Mouse (Mus musculus) forebrain, embryonic 11.5 days (tissue): Measurements from ENCODE around the gene Qdpr. TPM values are rescaled to one million over a fixed set of nuclear protein-coding genes. Genes with fewer than 3 reads are reported as not detected.

Experiments
- ATAC-seq: fragments of 200-750 bp; cut with Nextera tagmentation; replicated peaks from 2 replicates; pipeline ENCODE4 v1.8.0; 2017; ENCODE audit warnings: moderate TSS enrichment; ENCODE audit not compliant: low FRiP score
- DNase-seq: peaks from one replicate; pipeline ENCODE4 v3.0.0-alpha.2; 2017; ENCODE audit warnings: low spot score
- H3K27ac ChIP-seq: fragments of 300-500 bp; sonication (generic); 2 replicates; pipeline ENCODE4 v1.5.1; 2014; ENCODE audit warnings: low read depth, low read length
- H3K27me3 ChIP-seq: fragments of 300-500 bp; sonication (generic); 2 replicates; pipeline ENCODE4 v1.6.1; 2014; ENCODE audit warnings: mild to moderate bottlenecking, low read length, mixed read lengths; ENCODE audit not compliant: control insufficient read depth, insufficient read depth
- H3K36me3 ChIP-seq: fragments of 300-500 bp; sonication (generic); 2 replicates; pipeline ENCODE4 v1.6.1; 2014; ENCODE audit warnings: mild to moderate bottlenecking, low read length, moderate library complexity, mixed read lengths; ENCODE audit not compliant: control insufficient read depth, insufficient read depth
- H3K4me1 ChIP-seq: fragments of 300-500 bp; sonication (generic); replicated peaks from 2 replicates; pipeline ENCODE4 v1.6.1; 2014; ENCODE audit warnings: low read length, mixed read lengths; ENCODE audit not compliant: control insufficient read depth, insufficient read depth
- H3K4me2 ChIP-seq: fragments of 300-500 bp; sonication (generic); 2 replicates; pipeline ENCODE4 v1.6.1; 2014; ENCODE audit warnings: low read depth, mild to moderate bottlenecking, low read length, moderate library complexity, mixed read lengths; ENCODE audit not compliant: severe bottlenecking
- H3K4me3 ChIP-seq: fragments of 300-500 bp; sonication (generic); 2 replicates; pipeline ENCODE4 v1.5.1; 2014; ENCODE audit warnings: low read depth, low read length
- H3K9ac ChIP-seq: fragments of 300-500 bp; sonication (generic); 2 replicates; pipeline ENCODE4 v1.6.1; 2014; ENCODE audit warnings: low read length
- H3K9me3 ChIP-seq: fragments of 300-500 bp; sonication (generic); 2 replicates; pipeline ENCODE4 v1.6.1; 2016; ENCODE audit warnings: low read length, mixed read lengths; ENCODE audit not compliant: control insufficient read depth
- WGBS: fragments of 180-500 bp; shearing (Covaris S2); extraction: QIAGEN DNeasy Blood & Tissue Kit; methylation state at CpG from one replicate; pipeline ENCODE4 v1.1.7; 2014; 5-methylcytosine and 5-hydroxymethylcytosine counted together
- polyA plus RNA-seq: library from polyadenylated mRNA; unstranded; fragments of >200 nt; fragmentation: Nextera tagmentation; extraction: Ambion mirVana; gene quantifications from 2 replicates; pipeline ENCODE4 v1.2.1, GENCODE M21; 2014

The Qdpr gene
- polyA plus RNA-seq, 1 experiment from 2014 or later, result 97.3 TPM

GRCm38 (mm10) chr5:45444130-45444832 is 5.8 kb downstream of the Qdpr start:
- no peak overlapping the region for H3K4me3 ChIP-seq

GRCm38 (mm10) chr5:45441745-45442144 is 8.3 kb downstream of the Qdpr start:
- 90% methylated on average over 3 of the region's 3 CpGs for WGBS
- Histone ChIP-seq H3K27ac (no peak overlapping the region), H3K4me2 (no peak overlapping the region), H3K9ac (no peak overlapping the region), H3K36me3 (no peaks in the 10 kb centered on the region; the same call in 1 of the 2 replicates), H3K27me3 (no peaks in the 10 kb centered on the region), H3K9me3 (no peaks in the 10 kb centered on the region), H3K4me3 (no peak overlapping the region), H3K4me1 (no peaks in the 10 kb centered on the region)
- ATAC-seq, result no peak
- DNase-seq, result no peak

More at GRCm38 (mm10) chr5:45444130-45444832, 5.8 kb downstream of the Qdpr start:
- Histone ChIP-seq H3K36me3 (no peaks in the 10 kb centered on the region; the same call in 1 of the 2 replicates), H3K4me1 (no peaks in the 10 kb centered on the region), H3K27ac (no peak overlapping the region), H3K27me3 (no peaks in the 10 kb centered on the region), H3K4me2 (no peak overlapping the region), H3K9me3 (no peaks in the 10 kb centered on the region), H3K9ac (no peak overlapping the region)
- DNase-seq (no peak), ATAC-seq (no peak)
- 94% methylated on average over 8 of the region's 8 CpGs for WGBS

DNA sequence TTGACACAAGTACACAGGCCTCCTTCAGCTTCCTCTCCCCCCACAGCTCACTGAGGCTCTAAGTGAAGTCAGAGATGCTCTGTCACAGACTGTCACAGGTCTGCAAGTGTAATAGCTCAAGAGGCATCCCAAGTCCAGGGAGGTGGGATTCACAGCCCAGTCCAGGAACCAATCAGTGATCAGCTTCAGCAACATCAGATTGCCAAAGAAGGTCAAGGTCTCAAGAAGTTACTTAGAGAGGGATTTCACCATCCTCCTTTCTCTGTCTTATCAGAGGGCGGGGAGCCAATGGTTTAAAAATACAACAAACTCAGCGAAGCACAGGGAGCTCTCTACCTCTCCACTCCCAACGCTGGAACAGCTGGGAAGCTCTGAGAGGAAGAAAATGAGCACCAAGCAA is 8.9 kb downstream of the Qdpr start:
- 90% methylated on average over 3 of the region's 3 CpGs for WGBS
- no peaks in the 10 kb centered on the region for H3K9me3 ChIP-seq
- no peak for ATAC-seq

GRCm38 (mm10) chr5:45438301-45438700 is 11.7 kb downstream of the Qdpr start:
- DNase-seq (no peak), ATAC-seq (no peak)
- Histone ChIP-seq H3K9me3 (no peaks in the 10 kb centered on the region), H3K4me3 (no peak overlapping the region), H3K36me3 (no peaks in the 10 kb centered on the region; the same call in 1 of the 2 replicates), H3K9ac (no peak overlapping the region), H3K4me1 (no peaks in the 10 kb centered on the region), H3K27me3 (no peaks in the 10 kb centered on the region), H3K4me2 (no peak overlapping the region), H3K27ac (no peak overlapping the region)
- 92% methylated on average over 8 of the region's 8 CpGs for whole genome bisulfite sequencing

More for the DNA sequence above, 8.9 kb downstream of the Qdpr start:
- DNase-seq, result no peak
- H3K27ac ChIP-seq, result no peak overlapping the region
- no peak overlapping the region for H3K4me3 ChIP-seq
- H3K4me2 ChIP-seq, result no peak overlapping the region
- no peaks in the 10 kb centered on the region; the same call in 1 of the 2 replicates for H3K36me3 ChIP-seq
- H3K4me1 ChIP-seq, result no peaks in the 10 kb centered on the region
- no peaks in the 10 kb centered on the region for H3K27me3 ChIP-seq
- H3K9ac ChIP-seq, result no peak overlapping the region

DNA sequence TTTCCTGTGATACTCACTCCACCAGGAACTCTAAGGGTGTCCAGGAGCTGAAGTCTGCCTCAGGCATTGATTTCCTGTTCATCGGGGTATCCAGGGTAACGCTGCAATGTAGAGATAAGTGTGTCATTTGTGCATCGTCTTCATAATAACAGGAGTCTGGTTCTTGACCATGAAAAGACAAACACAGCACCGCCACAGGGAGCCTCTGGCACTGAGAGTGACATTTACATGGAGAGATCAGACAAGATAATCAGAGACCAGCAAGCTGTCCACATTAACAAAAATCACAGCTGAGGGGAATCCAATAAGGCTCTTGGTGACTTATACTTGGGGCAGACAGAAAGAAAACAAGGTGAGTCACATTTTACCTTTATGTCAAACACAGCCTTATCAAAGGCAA is 12.2 kb downstream of the Qdpr start:
- ATAC-seq, result no peak
- Histone ChIP-seq H3K27me3 (no peaks in the 10 kb centered on the region), H3K27ac (no peak overlapping the region), H3K4me2 (no peak overlapping the region), H3K9ac (no peak overlapping the region), H3K36me3 (no peaks in the 10 kb centered on the region; the same call in 1 of the 2 replicates), H3K4me1 (no peaks in the 10 kb centered on the region), H3K4me3 (no peak overlapping the region), H3K9me3 (no peaks in the 10 kb centered on the region)
- WGBS, result 83% methylated on average over 4 of the region's 4 CpGs
- DNase-seq, result no peak

DNA sequence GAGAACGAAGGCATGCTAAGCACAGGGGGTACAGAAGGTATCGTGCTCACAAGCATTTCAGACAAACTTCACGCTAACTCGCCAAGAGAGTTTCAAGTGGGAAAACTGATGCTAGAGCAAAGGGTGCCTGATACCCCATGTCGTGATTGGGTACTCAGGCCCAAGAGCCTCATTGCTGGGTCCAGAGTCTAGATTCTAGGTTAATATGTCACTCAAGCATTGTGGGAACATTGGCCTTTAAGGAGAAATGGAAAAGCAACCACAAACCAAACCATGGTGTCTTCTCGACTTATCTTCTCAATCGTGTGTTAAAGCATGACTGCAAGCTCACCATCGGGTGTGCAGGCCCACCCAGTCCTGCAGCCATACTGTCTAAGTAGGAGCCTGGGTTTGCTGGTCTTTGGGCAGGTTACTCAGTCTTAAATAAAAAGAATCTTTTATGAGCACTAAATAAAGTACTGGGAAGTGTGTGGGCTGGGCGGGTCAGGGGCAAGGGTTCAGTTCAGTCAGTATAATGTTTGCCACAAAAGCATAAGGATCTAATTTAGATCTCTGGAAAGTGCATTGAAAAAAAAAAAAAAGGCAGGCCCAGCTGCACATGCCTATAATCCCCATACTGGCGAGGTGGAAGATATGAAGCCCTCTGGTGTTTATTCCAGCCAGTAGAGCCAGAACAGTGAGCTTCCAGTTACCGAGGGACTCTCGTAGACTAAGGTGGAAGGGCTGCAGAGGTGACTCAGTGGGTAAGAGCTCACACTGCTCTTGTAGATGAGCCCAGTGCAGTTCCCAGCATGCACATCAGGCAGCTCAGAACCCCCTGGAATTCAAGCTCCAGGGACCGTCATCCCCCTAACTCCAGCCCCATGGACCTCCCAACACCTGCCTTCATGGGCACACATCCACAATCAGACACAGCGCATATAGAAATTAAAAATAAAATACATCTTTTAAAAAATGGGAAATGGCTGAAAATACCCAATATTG is 13.8 kb downstream of the Qdpr start:
- H3K4me2 ChIP-seq, result no peak overlapping the region
- no peak overlapping the region for H3K9ac ChIP-seq
- no peaks in the 10 kb centered on the region for H3K27me3 ChIP-seq
- DNase-seq (no peak), ATAC-seq (no peak)
- WGBS, result 85% methylated on average over 14 of the region's 14 CpGs
- no peaks in the 10 kb centered on the region; the same call in 1 of the 2 replicates for H3K36me3 ChIP-seq
- no peaks in the 10 kb centered on the region for H3K4me1 ChIP-seq
- H3K27ac ChIP-seq, result no peak overlapping the region
- H3K4me3 ChIP-seq, result no peak overlapping the region
- no peaks in the 10 kb centered on the region for H3K9me3 ChIP-seq

- 92% methylated on average over 7 of the region's 7 CpGs for WGBS
Observed at GRCm38 (mm10) chr5:45427891-45428290, 22.1 kb downstream of the Qdpr start.

GRCm38 (mm10) chr5:45426416-45427034 is 23.5 kb downstream of the Qdpr start:
- 87% methylated on average over 1 of the region's 1 CpGs for WGBS
- H3K9me3 ChIP-seq, result no peaks in the 10 kb centered on the region
- DNase-seq (no peak), ATAC-seq (no peak)
- no peaks in the 10 kb centered on the region for H3K27me3 ChIP-seq
- no peak overlapping the region for H3K27ac ChIP-seq
- no peaks in the 10 kb centered on the region for H3K36me3 ChIP-seq
- H3K4me3 ChIP-seq, result no peak overlapping the region
- no peak overlapping the region for H3K9ac ChIP-seq
- no peak overlapping the region for H3K4me2 ChIP-seq
- no peaks in the 10 kb centered on the region for H3K4me1 ChIP-seq

More at GRCm38 (mm10) chr5:45427891-45428290, 22.1 kb downstream of the Qdpr start:
- Histone ChIP-seq H3K36me3 (no peaks in the 10 kb centered on the region), H3K27me3 (no peaks in the 10 kb centered on the region), H3K9me3 (no peaks in the 10 kb centered on the region), H3K4me2 (no peak overlapping the region), H3K27ac (no peak overlapping the region), H3K9ac (no peak overlapping the region), H3K4me3 (no peak overlapping the region), H3K4me1 (no peaks in the 10 kb centered on the region)
- DNase-seq (no peak), ATAC-seq (no peak)
